Mouse (Mus musculus) frontal cortex, postnatal 36 days (tissue): ENCODE results near the gene Sez6.

ENCODE experiments used
- DNase-seq, 2 experiments: peaks; one replicate each; pipeline ENCODE4 v3.0.0; 2022; ENCODE audit warnings: low spot score in 2 of 2

Gene Sez6

DNA sequence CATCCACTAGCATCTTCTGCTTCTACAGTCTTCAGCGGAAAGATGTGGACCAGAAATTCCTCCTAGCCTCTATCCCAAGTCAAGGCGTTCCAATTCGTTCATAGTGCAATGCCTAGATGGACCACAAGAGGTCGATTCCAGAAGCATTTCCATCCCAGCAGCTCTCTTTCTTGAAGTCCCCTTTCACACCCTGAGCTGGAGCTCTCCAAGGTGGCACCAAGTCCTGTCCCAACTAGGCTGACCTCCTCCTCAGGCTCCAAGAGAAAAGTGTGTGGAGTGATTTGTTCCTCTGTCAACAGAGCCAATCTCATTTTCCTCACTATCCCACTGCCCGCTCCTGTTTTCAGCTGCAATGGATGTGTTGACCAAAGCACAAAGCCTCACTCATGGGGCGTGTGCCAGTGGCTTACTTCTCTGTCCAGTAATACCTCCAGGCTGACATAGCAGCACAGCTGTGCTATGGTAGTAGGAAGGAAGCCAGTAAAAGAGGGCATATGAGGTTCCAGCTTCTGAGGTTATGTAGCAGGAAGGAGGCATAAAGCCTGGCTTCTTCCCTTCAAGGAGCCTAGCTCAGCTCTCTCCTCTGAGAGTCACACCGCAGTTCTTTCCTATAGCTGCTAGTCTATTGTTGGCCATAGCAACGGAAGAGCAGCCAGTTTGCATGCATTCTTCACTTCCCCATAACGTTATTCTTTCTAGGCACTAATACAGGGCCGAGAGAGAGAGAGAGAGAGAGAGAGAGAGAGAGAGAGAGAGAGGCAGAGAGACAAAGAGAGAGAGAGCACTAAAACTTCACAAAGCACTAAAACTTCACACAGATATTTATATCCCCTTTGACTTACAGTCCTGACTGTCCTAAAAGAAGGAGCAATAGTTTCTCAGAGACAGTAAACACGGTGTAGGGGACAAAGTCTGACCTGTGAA lies 49.9 kb downstream of the Sez6 start:
- DNase-seq, result peak; percentile 43 to 67

DNA sequence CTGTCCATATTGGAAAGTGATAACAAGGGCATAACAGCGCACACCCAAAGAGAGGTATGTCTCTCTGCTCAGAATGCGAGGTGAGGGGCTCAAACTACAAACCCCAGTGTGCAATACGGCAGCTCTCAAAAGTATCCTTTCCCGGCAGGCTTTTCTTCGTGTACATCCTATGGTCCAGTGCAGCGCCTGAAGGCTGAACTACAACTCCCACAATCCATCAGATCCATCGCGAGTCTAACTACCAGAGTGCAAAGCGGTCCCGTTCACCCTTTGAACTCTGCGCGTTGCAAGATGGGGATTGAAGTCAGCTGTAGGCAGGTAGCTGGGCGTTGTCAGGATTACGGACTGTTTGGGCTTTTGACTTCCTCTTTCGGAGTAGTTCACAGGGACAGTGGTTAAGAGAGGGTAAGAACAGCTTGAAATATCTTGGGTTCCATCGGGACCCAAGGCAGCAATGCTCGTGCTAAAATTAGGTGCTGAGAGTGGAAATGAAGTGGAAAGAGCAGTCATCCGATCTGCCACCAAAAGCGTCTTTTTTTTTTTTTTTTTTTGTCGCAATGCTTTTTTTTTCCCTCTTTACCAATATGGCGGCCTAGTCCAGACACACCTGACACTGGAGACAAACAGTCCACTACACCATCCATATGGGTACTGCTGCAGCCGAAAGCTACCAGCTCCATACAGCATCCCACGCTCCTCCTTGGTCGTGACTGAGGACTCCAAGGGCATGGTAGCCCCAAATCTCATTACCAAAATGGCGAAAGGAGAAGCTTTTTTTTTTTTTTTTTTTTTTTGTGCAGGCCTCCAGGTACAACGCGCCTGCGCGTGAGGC lies 51.2 kb downstream of the Sez6 start:
- DNase-seq, result peak; percentile 96 to 99

DNA sequence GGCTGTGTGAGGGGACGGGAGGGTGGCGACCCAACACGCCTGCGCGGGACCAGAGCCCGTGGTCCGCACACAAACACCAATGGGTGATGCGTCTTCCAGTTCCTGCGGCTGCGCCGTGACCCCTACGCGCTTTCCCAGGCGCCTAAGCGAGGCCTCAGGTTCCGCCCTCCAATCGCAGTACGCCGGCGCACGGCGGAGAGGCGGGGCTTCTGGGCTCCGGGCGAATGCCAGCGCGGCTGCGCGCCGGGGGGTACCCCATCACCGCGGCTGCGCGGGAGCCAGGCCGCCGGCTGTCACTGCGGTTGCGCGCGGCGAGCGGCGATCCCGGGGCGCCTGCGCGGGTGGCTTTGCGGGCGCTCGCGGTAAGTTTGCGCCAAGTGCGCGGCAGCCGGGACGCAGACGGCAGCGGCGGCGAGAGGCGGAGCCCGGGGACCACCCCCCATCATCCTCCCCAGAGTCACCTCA lies 51.9 kb downstream of the Sez6 start, which contains the start of gene Phf12:
Gene Phf12, plus strand, starts transcription at position 314 of the 465 bp plus-strand sequence.
- peak; percentile 100 for DNase-seq

DNA sequence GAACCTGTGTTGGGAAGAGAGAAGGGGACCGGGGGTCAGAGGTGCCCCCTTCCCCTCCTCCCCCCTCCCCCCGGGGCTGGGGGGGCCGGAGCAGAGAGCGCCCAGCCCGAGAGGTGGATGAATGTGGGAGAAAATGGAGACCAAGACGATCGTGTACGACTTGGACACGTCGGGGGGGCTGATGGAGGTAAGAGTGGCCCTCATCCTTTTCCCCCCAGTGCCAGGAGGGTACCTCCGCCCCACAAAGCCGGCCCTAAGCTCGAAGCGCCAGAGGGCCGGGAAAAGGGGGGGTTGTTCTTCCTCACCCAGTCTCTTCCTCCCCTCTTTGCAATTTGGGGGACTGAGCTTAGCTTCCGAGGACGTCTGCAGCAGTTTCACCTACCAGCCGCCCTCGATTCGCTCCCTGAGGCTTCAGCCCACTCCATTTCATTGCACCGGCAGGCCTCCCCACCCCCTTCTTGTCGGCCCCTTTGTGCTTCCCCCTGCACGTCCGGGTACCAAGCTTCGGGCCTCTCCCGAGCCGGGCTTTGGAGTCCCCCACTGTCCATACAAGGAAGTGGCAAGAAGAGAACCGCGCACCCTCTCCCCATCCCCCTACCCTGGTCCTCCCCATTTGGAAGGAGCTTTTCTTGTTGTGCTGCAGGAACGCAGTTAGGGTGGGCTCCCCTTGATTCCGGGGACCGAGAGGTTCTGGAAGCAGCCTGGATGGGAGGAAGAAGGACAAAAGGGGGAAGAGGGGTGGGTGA lies 52.8 kb downstream of the Sez6 start:
- DNase-seq, result peak; percentile 47 to 56

DNA sequence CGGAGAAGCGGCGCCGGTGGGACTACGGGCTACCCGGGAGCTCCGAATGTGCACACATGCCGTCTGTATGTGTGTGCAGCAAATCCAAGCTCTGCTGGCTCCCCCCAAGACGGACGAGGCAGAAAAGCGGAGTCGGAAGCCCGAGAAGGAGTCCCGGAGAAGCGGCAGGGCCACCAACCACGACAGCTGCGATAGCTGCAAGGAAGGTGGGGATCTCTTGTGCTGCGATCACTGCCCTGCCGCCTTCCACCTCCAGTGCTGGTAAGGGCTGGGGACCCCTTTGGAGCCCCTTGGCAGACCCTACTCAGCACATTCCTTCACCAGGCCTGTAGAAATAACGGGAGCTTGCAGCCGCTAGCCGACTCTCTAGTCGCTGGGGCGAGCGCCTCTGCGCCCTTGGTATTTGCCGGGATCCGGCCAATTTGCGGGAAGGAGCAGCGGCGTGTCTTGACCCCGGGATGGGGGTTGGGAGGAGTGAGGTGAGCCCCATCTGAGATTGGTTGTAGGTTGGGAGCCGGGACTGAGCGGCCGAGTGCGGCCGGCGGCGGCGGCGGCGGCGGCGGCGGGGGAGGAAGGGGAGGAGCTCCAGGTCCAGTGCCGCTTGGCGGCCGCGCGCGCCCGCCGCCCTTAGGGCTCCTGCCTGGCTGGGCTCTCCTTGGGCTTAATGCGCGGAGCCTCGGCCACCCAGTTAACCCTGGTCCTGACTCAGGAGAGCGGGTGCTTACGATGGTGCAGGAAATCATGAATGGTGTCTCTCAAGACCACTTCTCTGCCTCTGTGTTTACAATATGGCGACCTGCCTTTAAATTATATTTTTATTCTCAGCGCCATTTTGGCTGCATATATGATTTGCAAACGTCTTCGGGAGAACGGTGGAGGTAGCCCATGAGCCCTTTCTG lies 53.6 kb downstream of the Sez6 start:
- DNase-seq, result peak; percentile 58 to 70

DNA sequence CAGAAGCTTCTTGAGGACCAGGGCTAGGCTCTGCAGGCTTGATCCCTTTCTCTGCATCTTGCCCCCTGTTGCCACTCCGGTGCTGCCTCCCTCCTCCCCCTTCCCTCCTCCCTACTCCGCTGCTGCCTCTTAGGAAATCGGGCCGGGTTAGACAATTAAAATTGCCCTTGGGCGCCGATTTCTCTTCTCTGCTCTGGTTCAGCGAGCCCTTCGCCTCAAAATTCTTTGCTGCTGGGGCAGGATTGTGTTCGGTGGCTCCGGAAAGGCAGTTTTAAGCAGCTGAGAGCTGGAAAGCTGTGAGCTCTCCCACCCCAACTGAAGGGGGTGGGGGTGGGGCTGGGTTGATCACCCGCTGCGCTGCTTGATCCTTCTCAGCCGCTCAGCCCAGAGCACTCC lies 54.2 kb downstream of the Sez6 start:
- peak; percentile 58 to 68 for DNase-seq

DNA sequence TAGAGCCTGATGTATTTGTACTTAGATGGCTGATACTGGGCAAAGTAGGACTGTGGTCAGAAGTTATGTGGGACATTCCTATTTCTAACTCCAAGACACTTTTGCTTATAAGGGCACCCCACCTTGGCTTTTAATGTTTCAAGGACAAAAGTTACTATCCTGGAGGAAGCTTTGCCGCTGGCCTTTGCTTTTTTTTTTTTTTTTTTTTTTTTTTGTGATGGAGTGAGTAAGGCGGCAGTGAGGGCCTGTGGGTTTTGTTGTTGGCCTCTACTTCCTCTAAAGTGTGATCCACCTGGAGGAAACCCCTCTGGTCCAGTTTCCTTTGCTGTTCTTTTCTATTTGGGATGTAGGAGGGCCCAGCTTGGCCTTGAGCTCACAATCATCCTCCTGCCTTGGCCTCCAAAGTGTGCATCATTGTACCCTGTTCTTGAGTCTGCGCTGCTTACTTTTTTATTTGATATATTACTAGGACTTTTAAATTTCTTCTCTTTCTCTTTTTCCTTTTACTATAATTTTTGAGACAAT lies 55.0 kb downstream of the Sez6 start:
- DNase-seq, result no peak

DNA sequence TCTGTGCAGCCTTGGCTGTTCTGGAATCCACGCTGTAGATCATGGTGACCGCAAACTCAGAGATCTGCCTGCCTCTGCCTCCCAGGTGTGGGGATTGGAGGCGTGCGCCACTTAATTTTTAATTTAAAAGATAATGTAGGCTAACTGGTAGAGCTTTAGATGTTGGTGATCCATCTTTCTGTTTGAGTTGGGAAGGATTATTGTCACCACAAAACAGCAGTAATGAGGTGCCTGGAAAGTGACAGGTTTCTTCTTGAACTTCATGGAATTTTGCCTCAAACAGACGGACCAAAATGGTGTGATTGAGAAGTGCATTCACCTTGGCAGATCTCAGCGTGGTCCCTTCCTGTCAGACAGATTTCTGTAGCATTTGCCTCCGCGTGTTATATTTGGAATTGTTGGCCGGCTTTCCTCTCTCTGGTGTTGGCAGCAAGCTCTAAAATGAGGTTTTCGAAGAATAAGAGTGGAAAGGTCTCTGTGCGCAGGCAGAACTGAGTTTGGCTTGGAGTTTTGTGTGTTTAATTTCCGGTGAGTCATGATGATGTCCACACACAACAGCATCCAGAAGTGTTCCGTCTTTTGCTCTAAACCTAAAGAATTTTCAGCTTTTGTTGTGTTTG lies 58.6 kb downstream of the Sez6 start:
- peak; percentile 49 to 67 for DNase-seq

DNA sequence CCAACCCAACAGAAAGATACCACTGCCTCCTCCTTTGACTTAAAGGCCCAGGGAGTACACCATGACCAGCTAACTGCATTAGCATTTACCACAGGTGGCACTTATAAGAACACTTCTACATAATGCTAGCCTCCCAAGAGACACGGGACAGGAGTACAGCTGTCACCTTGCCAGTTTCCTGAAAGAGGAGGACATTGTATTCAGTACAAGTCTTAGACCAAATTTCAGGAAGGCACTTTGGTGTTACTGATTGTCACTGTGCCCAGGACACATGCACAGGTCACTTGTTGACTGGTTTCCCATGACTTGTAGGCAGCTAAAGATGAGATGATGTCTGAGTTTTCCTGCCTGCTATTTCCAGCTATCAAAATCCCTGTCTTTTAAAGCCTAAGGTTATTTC lies 65.0 kb downstream of the Sez6 start:
- no peak for DNase-seq

DNA sequence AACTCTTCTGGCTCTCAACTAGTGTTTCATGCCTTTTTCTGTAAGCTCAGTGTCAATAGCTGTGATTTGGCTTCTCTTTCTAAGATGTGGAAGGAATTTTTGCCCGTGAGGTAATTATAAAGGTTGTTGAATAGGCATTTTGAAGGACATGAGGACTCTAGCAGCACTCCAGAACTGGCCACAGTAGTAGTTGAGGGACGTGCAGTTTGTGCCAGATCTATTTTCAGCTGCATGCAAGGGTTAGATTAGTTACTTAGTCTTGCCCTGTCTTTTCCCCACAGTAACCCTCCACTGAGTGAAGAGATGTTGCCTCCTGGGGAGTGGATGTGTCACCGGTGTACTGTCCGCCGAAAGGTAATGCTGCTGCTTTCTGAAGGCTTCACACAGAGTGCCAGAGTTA lies 75.8 kb downstream of the Sez6 start:
- no peak for DNase-seq

DNA sequence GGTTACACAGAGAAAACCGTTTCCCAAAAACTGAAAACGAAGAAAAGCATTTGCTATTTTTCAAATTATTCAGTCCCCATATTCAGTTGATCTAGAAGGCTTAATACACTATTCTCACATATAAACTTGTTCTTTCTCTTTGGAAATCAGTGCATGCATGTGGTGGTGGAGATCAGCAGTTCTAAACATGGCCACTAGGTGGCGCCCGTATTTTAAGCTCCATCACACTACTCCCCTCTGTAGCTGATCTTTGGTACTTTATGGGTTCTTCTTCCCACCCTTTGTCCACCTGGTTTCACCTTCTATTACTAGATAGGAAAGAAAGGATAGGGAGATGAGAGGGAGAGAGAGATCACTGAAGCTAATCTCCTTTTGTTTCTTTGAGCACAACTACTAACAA lies 89.1 kb downstream of the Sez6 start:
- DNase-seq, result peak; percentile 74 to 79

DNA sequence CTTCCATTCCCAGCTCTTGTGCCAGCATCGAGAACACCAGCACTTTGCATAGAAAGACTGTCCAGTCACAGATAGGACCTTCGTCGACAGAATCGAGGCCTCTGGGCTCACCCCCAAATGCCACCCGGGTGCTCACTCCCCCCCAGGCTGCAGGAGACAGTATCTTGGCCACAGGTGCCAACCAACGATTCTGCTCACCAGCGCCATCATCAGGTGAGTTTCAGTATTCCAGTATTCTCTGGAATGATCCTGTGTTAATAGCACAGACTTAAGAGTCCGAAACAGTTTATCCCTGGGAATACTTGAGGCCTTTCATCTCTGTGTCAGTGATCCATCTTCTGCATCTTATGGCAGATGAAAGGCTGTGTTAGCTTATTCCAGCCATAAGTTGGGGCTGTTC lies 93.0 kb downstream of the Sez6 start:
- no peak for DNase-seq
